Mouse (Mus musculus): ENCODE measurements around the gene Cd6. TPM values are rescaled to one million over a fixed set of nuclear protein-coding genes. Genes with fewer than 3 reads are reported as not detected.

The Cd6 gene
- polyA plus RNA-seq, 1 experiment, result not detected

DNA sequence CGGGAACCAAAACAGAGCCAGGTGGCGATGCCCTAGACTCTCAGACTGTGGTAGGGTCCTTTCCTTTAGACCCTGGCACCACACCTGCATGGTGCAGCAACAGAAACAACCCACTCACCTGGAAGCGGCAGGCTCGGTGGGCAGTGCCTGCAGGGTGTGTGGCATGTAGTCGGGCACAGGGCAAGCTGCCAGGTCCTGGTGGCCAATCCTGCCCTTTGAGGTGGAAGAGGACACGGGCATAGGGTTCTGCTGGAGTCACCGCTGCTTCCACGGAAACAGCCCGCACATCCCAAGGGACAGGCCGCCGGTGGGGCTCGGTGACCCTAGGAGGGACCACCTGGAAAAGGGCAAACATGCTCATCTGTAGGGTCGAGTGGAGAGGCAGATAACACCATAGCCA lies 36.5 kb upstream of the Cd6 start:
- TF ChIP-seq CTCF (IDR thresholded peaks at IDR 0.05; ENCODE audit: borderline replicate concordance, insufficient read depth, low read length), result no peak
- TF ChIP-seq POLR2A (IDR thresholded peaks at IDR 0.05; ENCODE audit: low read depth, low read length), result no peak
- Histone ChIP-seq H3K27ac (ENCODE audit: insufficient read depth, low read length) (no peak overlapping the region), H3K4me1 (ENCODE audit: control insufficient read depth, insufficient read depth, low read length) (peaks cover 5% of the 10 kb centered on the region; the same call in 1 of the 2 replicates), H3K4me3 (ENCODE audit: insufficient read depth, low read length) (no peak overlapping the region)

DNA sequence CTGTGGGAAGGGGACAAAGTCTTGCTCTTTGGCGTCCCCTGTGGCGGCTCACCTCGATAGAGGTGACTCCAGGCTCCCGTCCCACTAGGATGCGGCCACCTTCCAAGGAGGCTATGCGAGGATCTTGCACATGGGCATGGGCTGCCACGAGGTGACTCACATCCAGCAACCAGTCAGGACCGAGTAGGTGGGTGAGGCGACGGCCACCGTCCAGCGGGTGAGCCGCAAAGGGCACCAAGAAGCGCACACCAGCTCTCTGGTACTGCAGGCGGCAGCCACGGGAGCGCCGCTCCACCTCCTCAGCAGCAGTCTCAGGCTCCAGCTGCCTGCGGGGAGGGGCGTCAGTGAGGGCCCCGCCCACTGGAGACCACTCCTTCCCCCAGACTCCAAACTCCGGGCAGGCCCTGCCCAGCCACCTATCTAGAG lies 30.2 kb upstream of the Cd6 start:
- TF ChIP-seq POLR2A (IDR thresholded peaks at IDR 0.05; ENCODE audit: low read depth, low read length) (no peak), CTCF (IDR thresholded peaks at IDR 0.05; ENCODE audit: borderline replicate concordance, insufficient read depth, low read length) (no peak)
- no peak overlapping the region for H3K27ac ChIP-seq (ENCODE audit: insufficient read depth, low read length)
- no peak overlapping the region for H3K4me3 ChIP-seq (ENCODE audit: insufficient read depth, low read length)
- H3K4me1 ChIP-seq (ENCODE audit: control insufficient read depth, insufficient read depth, low read length), result no peaks in the 10 kb centered on the region

DNA sequence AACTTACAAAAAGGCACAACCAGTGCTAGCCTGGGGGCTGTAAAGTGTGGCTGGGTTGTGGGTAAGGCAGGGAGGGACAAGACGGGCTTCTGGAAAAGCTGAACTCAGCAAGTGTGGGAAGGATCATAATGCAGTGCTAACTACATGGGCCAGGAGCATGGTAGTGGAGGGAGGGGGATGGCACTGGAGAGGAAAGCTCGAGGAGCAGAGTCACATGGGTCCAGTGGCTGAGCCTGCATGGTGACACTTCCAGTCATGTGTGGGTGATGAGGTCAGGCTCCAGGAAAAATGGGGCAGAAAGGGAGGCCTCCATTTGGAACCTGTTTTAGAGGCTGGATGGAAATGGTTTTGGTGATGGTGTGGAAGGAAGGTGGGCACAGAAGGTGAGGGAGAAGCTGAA lies 26.7 kb upstream of the Cd6 start:
- Histone ChIP-seq H3K27ac (ENCODE audit: insufficient read depth, low read length) (no peak overlapping the region), H3K4me1 (ENCODE audit: control insufficient read depth, insufficient read depth, low read length) (no peaks in the 10 kb centered on the region), H3K4me3 (ENCODE audit: insufficient read depth, low read length) (no peak overlapping the region)
- TF ChIP-seq POLR2A (IDR thresholded peaks at IDR 0.05; ENCODE audit: low read depth, low read length), result no peak

DNA sequence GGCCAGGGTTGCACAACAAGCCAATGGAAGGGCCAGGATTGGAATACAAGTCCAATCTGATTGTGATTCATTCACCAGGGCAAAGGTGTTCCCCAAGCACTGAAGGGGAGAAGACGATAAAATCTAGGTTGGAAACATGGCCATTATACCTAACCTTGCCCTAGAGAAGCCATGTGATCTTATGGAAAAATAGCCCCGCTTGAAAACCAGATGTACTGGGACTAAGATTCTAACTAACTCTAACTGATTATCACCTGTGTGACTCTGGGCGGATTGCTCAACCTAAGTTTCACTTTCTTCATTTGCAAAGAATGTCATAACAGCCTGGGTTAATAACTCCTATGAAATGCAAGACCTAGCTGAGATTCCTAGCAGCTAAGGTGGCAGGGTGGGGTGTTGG lies 25.6 kb upstream of the Cd6 start:
- TF ChIP-seq CTCF (IDR thresholded peaks at IDR 0.05; ENCODE audit: borderline replicate concordance, insufficient read depth, low read length), result no peak
- TF ChIP-seq POLR2A (IDR thresholded peaks at IDR 0.05; ENCODE audit: low read depth, low read length), result no peak
- no peak overlapping the region for H3K4me3 ChIP-seq (ENCODE audit: insufficient read depth, low read length)
- H3K4me1 ChIP-seq (ENCODE audit: control insufficient read depth, insufficient read depth, low read length), result no peaks in the 10 kb centered on the region
- H3K27ac ChIP-seq (ENCODE audit: insufficient read depth, low read length), result no peak overlapping the region

DNA sequence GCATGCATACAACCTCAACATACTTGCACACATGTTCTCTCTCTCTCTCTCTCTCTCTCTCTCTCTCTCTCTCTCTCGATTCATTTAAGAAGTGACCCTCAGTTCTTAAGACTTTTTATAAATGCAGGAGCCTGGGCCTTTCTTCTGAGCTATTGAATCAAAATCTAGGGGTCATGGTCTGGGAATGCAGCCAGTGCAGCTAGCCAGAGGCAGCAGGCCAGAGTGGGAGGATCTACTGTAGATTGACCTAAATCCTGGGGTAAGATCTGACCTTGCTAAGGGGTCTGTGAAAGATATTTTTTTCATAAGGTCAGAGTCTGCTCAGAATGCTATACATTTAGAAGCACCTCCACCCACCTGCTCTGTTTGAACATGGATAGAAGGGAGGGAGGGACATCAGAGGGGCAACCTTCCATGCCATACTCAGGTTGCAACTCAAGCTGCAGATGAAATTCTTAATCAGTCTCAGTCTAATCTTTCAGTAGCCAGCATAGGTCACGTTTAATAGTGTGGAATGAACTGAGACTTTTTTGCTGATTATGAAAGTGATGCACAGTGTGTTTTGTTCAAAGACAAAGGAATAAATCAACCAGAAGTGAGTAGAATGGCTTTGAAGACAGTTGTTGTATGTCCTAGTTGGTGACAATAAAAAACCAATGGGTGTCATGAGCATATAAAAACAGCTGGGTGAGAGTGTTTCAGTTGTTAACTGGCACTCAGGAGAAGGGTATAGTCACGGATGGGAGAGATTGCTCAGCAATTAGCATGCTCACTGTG lies 17.6 kb upstream of the Cd6 start:
- Histone ChIP-seq H3K4me3 (ENCODE audit: insufficient read depth, low read length) (no peak overlapping the region), H3K4me1 (ENCODE audit: control insufficient read depth, insufficient read depth, low read length) (no peaks in the 10 kb centered on the region), H3K27ac (ENCODE audit: insufficient read depth, low read length) (no peak overlapping the region)
- no peak for TF ChIP-seq CTCF (IDR thresholded peaks at IDR 0.05; ENCODE audit: borderline replicate concordance, insufficient read depth, low read length)

- H3K4me1 ChIP-seq (ENCODE audit: control insufficient read depth, insufficient read depth, low read length), result no peaks in the 10 kb centered on the region
- H3K27ac ChIP-seq (ENCODE audit: insufficient read depth, low read length), result no peak overlapping the region
- no peak overlapping the region for H3K4me3 ChIP-seq (ENCODE audit: insufficient read depth, low read length)
- TF ChIP-seq POLR2A (IDR thresholded peaks at IDR 0.05; ENCODE audit: low read depth, low read length), result no peak
- no peak for TF ChIP-seq CTCF (IDR thresholded peaks at IDR 0.05; ENCODE audit: borderline replicate concordance, insufficient read depth, low read length)
Measured at GRCm38 (mm10) chr19:10846150-10846549, 16.3 kb upstream of the Cd6 start.

- Histone ChIP-seq H3K4me1 (ENCODE audit: control insufficient read depth, insufficient read depth, low read length) (no peaks in the 10 kb centered on the region), H3K4me3 (ENCODE audit: insufficient read depth, low read length) (no peak overlapping the region), H3K27ac (ENCODE audit: insufficient read depth, low read length) (no peak overlapping the region)
- TF ChIP-seq CTCF (IDR thresholded peaks at IDR 0.05; ENCODE audit: borderline replicate concordance, insufficient read depth, low read length) (no peak), POLR2A (IDR thresholded peaks at IDR 0.05; ENCODE audit: low read depth, low read length) (no peak)
Measured at GRCm38 (mm10) chr19:10845454-10845853, 15.6 kb upstream of the Cd6 start.

DNA sequence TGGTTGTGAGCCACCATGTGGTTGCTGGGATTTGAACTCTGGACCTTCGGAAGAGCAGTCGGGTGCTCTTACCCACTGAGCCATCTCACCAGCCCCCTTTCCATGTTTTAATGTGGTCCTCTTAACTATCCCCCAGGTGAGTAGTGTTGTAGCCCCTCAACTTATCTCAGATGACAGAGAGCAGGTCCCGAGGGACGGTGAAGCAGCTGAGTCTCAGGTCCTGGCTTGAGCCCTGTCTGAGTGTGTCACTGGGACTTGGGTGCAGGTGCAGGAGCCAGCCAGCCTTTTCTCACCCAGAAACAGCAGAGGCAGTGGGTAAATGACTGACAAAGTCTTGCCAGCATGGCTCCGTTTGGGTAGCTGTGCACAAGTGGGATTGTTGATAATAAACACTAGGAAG lies 14.3 kb upstream of the Cd6 start:
- TF ChIP-seq CTCF (IDR thresholded peaks at IDR 0.05; ENCODE audit: borderline replicate concordance, insufficient read depth, low read length) (no peak), POLR2A (IDR thresholded peaks at IDR 0.05; ENCODE audit: low read depth, low read length) (no peak)
- no peak overlapping the region for H3K4me3 ChIP-seq (ENCODE audit: insufficient read depth, low read length)
- H3K4me1 ChIP-seq (ENCODE audit: control insufficient read depth, insufficient read depth, low read length), result no peaks in the 10 kb centered on the region

DNA sequence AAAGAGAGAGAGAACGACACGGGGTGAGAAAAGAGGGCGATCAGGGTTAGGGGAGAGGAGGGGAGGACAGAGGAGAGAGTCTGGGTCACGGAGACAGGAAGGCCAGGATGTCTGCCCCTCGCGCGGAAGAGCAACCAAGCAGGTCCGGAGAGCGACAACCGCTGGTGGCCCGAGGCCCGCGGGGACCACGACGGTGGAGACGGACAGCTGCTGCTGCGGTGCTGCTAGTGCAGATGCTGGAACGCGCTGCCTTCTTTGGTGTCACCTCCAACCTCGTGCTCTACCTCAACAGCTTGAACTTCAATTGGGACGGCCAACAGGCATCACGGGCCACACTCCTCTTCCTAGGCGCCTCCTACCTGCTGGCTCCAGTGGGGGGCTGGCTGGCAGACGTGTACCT lies 13.1 kb upstream of the Cd6 start:
- H3K4me1 ChIP-seq (ENCODE audit: control insufficient read depth, insufficient read depth, low read length), result no peaks in the 10 kb centered on the region
- H3K4me3 ChIP-seq (ENCODE audit: insufficient read depth, low read length), result no peak overlapping the region
- TF ChIP-seq POLR2A (IDR thresholded peaks at IDR 0.05; ENCODE audit: low read depth, low read length), result no peak
- TF ChIP-seq CTCF (IDR thresholded peaks at IDR 0.05; ENCODE audit: borderline replicate concordance, insufficient read depth, low read length), result no peak
- no peak overlapping the region for H3K27ac ChIP-seq (ENCODE audit: insufficient read depth, low read length)

More for the DNA sequence above, 14.3 kb upstream of the Cd6 start:
- no peak overlapping the region for H3K27ac ChIP-seq (ENCODE audit: insufficient read depth, low read length)

DNA sequence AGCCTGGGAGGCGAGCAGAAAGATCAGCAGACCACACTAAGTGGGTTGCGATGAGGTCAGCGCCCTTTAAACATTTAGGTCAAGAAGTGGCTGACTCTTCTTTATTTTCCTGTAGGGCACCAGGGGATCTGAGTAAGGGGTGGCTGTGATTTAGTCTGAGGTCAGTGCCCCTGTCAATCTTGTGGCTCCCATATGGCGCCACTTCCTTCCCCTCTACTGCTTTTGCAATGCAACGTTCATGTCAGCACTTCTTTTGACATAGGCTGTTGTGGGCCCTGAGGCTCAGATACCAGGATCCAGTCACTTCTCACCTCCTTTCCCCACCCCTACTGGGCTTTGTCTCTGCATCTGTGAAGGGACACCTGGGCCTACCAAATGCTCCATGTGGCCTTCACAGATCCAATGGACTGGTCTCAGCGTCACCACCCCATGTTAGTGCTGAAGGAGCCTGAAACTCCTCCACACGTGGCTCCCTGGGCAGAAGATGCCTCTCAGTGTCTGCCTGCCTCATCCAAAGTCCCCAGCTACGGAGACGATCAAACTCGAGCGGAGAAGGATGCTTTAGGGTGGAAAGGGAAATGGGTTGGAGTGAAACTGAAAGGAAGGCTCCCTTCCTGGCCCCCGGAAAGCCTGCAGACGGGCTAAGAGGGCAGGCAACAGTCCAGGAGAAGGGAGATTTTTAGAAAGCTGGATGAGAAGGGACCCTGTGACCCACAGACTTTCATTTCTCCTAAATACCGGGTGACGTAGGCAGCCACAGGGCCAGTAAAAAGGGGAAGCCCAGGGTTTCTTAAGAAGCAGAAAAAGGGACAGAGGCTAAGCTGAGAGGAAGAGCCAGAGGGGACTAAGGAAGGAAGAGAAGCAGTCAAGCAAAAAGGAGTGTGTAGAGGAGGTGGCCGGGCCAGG lies 12.1 kb upstream of the Cd6 start:
- Histone ChIP-seq H3K4me1 (ENCODE audit: control insufficient read depth, insufficient read depth, low read length) (no peaks in the 10 kb centered on the region), H3K4me3 (ENCODE audit: insufficient read depth, low read length) (no peak overlapping the region), H3K27ac (ENCODE audit: insufficient read depth, low read length) (no peak overlapping the region)
- no peak for TF ChIP-seq CTCF (IDR thresholded peaks at IDR 0.05; ENCODE audit: borderline replicate concordance, insufficient read depth, low read length)
- no peak for TF ChIP-seq POLR2A (IDR thresholded peaks at IDR 0.05; ENCODE audit: low read depth, low read length)

Measured in embryonic fibroblast, embryonic 13.5 days (primary cell).